Mouse (Mus musculus) forebrain, embryonic 13.5 days (tissue): ENCODE data around the gene Gm20716. TPM values are rescaled to one million over a fixed set of nuclear protein-coding genes. Genes with fewer than 3 reads are reported as not detected.
"Not testable (repeated sequence)": the region's sequence is repeated elsewhere in the genome, so short reads cannot be mapped to it uniquely, and the experiment has no call there.

Source experiments
- ATAC-seq: fragments of 200-750 bp; cut with Nextera tagmentation; 2 replicates; pipeline ENCODE4 v1.8.0; 2017
- H3K27ac ChIP-seq: fragments of 300-500 bp; sonication (generic); 2 replicates; pipeline ENCODE4 v1.5.1; 2015; ENCODE audit warnings: inconsistent platforms, mild to moderate bottlenecking, moderate library complexity
- H3K27me3 ChIP-seq: fragments of 300-500 bp; sonication (generic); 2 replicates; pipeline ENCODE4 v1.6.1; 2015; ENCODE audit warnings: mild to moderate bottlenecking, inconsistent platforms
- H3K36me3 ChIP-seq: fragments of 300-500 bp; sonication (generic); 2 replicates; pipeline ENCODE4 v1.6.1; 2015; ENCODE audit warnings: mild to moderate bottlenecking, inconsistent platforms; ENCODE audit not compliant: poor library complexity, severe bottlenecking
- H3K4me1 ChIP-seq: fragments of 300-500 bp; sonication (generic); 2 replicates; pipeline ENCODE4 v1.6.1; 2015; ENCODE audit warnings: inconsistent platforms
- H3K4me2 ChIP-seq: fragments of 300-500 bp; sonication (generic); 2 replicates; pipeline ENCODE4 v1.6.1; 2015; ENCODE audit warnings: inconsistent platforms, mild to moderate bottlenecking, moderate library complexity
- H3K4me3 ChIP-seq: fragments of 300-500 bp; sonication (generic); 2 replicates; pipeline ENCODE4 v1.5.1; 2015; ENCODE audit warnings: mild to moderate bottlenecking, inconsistent platforms
- H3K9ac ChIP-seq: fragments of 300-500 bp; sonication (generic); 2 replicates; pipeline ENCODE4 v1.6.1; 2015; ENCODE audit warnings: mild to moderate bottlenecking, inconsistent platforms
- H3K9me3 ChIP-seq: fragments of 300-500 bp; sonication (generic); replicated peaks from 2 replicates; pipeline ENCODE4 v1.6.1; 2016; ENCODE audit warnings: inconsistent platforms
- WGBS: fragments of 180-500 bp; shearing (Covaris S2); methylation state at CpG from one replicate; pipeline ENCODE4 v1.1.7; 2015; 5-methylcytosine and 5-hydroxymethylcytosine counted together
- microRNA-seq: library from miRNA; unstranded; fragments of <30 nt; microRNA quantifications from one replicate; pipeline ENCODE4, GENCODE M21; 2016
- polyA plus RNA-seq: library from polyadenylated mRNA; unstranded; fragments of >200 nt; fragmentation: Nextera tagmentation; extraction: Ambion mirVana; gene quantifications from 2 replicates; pipeline ENCODE4 v1.2.1, GENCODE M21; 2015

Gene Gm20716
- polyA plus RNA-seq, 1 experiment from 2014 or later, result 26.9 TPM

GRCm38 (mm10) chr2:168157974-168158373 is 72.2 kb downstream of the Gm20716 start:
- H3K9ac ChIP-seq, H3K36me3 ChIP-seq, H3K27me3 ChIP-seq, H3K9me3 ChIP-seq, H3K4me2 ChIP-seq, ATAC-seq, H3K27ac ChIP-seq, H3K4me3 ChIP-seq: not testable (repeated sequence)
- WGBS, result 67% methylated on average over 10 of the region's 11 CpGs
- peaks cover 47% of the 10 kb centered on the region for H3K4me1 ChIP-seq

GRCm38 (mm10) chr2:168156361-168156760 is 73.8 kb downstream of the Gm20716 start:
- WGBS, result 34% methylated on average over 14 of the region's 14 CpGs
- H3K9ac ChIP-seq, result no peak overlapping the region
- no peaks in the 10 kb centered on the region for H3K9me3 ChIP-seq
- H3K27me3 ChIP-seq, result peaks cover 6% of the 10 kb centered on the region
- peaks cover 38% of the 10 kb centered on the region for H3K4me1 ChIP-seq
- no peaks in the 10 kb centered on the region for H3K36me3 ChIP-seq
- 0 out of 2 replicates have a peak overlapping the region, but pooled peaks have one; percentile 14 for H3K27ac ChIP-seq
- H3K4me2 ChIP-seq, result no peak overlapping the region
- no peak overlapping the region for H3K4me3 ChIP-seq
- no peak for ATAC-seq

GRCm38 (mm10) chr2:168155666-168156065 is 74.5 kb downstream of the Gm20716 start:
- H3K4me2 ChIP-seq, result no peak overlapping the region
- peaks cover 37% of the 10 kb centered on the region for H3K4me1 ChIP-seq
- H3K27ac ChIP-seq, result 0 out of 2 replicates have a peak overlapping the region, but pooled peaks have one; percentile 14
- no peak for ATAC-seq
- H3K4me3 ChIP-seq, result no peak overlapping the region
- H3K9me3 ChIP-seq, result no peaks in the 10 kb centered on the region
- WGBS, result 88% methylated on average over 7 of the region's 7 CpGs
- no peaks in the 10 kb centered on the region for H3K36me3 ChIP-seq
- no peak overlapping the region for H3K9ac ChIP-seq
- peaks cover 6% of the 10 kb centered on the region for H3K27me3 ChIP-seq

GRCm38 (mm10) chr2:168154090-168154881 is 75.9 kb downstream of the Gm20716 start:
- peak overlapping the region; percentile 26 for H3K4me2 ChIP-seq
- 20% methylated on average over 14 of the region's 14 CpGs for WGBS

GRCm38 (mm10) chr2:168149241-168149640 is 80.9 kb downstream of the Gm20716 start:
- Histone ChIP-seq H3K9ac (no peak overlapping the region), H3K27ac (no peak overlapping the region), H3K27me3 (no peaks in the 10 kb centered on the region), H3K36me3 (no peaks in the 10 kb centered on the region), H3K9me3 (no peaks in the 10 kb centered on the region), H3K4me3 (no peak overlapping the region), H3K4me2 (no peak overlapping the region), H3K4me1 (peaks cover 5% of the 10 kb centered on the region)
- no peak for ATAC-seq
- WGBS, result 89% methylated on average over 8 of the region's 8 CpGs

More at GRCm38 (mm10) chr2:168154090-168154881, 75.9 kb downstream of the Gm20716 start:
- Histone ChIP-seq H3K36me3 (no peaks in the 10 kb centered on the region), H3K4me3 (no peak overlapping the region), H3K9ac (0 out of 2 replicates have a peak overlapping the region, but pooled peaks have one; percentile 9), H3K4me1 (peaks cover 33% of the 10 kb centered on the region), H3K27ac (peak overlapping the region; percentile 70), H3K27me3 (no peaks in the 10 kb centered on the region), H3K9me3 (no peaks in the 10 kb centered on the region)
- peak; percentile 90 for ATAC-seq

- no peak overlapping the region for H3K4me3 ChIP-seq
- 76% methylated on average over 22 of the region's 22 CpGs for WGBS
These were observed 82.3 kb downstream of the Gm20716 start for GRCm38 (mm10) chr2:168147722-168148432.

GRCm38 (mm10) chr2:168145437-168145836 is 84.7 kb downstream of the Gm20716 start:
- no peak overlapping the region for H3K4me2 ChIP-seq
- peaks cover 5% of the 10 kb centered on the region; the same call in 1 of the 2 replicates for H3K4me1 ChIP-seq
- 74% methylated on average over 2 of the region's 2 CpGs for WGBS
- no peaks in the 10 kb centered on the region for H3K36me3 ChIP-seq
- no peaks in the 10 kb centered on the region for H3K9me3 ChIP-seq
- no peak overlapping the region for H3K9ac ChIP-seq
- H3K4me3 ChIP-seq, result no peak overlapping the region
- no peak overlapping the region for H3K27ac ChIP-seq
- no peak for ATAC-seq
- H3K27me3 ChIP-seq, result no peaks in the 10 kb centered on the region

More at GRCm38 (mm10) chr2:168147722-168148432, 82.3 kb downstream of the Gm20716 start:
- no peaks in the 10 kb centered on the region for H3K9me3 ChIP-seq
- no peaks in the 10 kb centered on the region for H3K27me3 ChIP-seq
- no peak overlapping the region for H3K4me2 ChIP-seq
- no peaks in the 10 kb centered on the region for H3K36me3 ChIP-seq
- no peak for ATAC-seq
- H3K27ac ChIP-seq, result no peak overlapping the region
- H3K4me1 ChIP-seq, result peaks cover 5% of the 10 kb centered on the region; the same call in 1 of the 2 replicates
- no peak overlapping the region for H3K9ac ChIP-seq

- 28% methylated on average over 5 of the region's 5 CpGs for WGBS
- H3K27ac ChIP-seq, result no peak overlapping the region
- no peak overlapping the region for H3K9ac ChIP-seq
- no peaks in the 10 kb centered on the region for H3K9me3 ChIP-seq
- no peaks in the 10 kb centered on the region for H3K36me3 ChIP-seq
- H3K4me2 ChIP-seq, result no peak overlapping the region
- H3K4me3 ChIP-seq, result no peak overlapping the region
- H3K4me1 ChIP-seq, result peaks cover 5% of the 10 kb centered on the region; the same call in 1 of the 2 replicates
- no peaks in the 10 kb centered on the region for H3K27me3 ChIP-seq
- no peak for ATAC-seq
These were observed 86.4 kb downstream of the Gm20716 start for GRCm38 (mm10) chr2:168143794-168144193.

GRCm38 (mm10) chr2:168137161-168137560 is 93.0 kb downstream of the Gm20716 start:
- H3K9me3 ChIP-seq, result no peaks in the 10 kb centered on the region
- no peaks in the 10 kb centered on the region for H3K4me1 ChIP-seq
- H3K4me2 ChIP-seq, result 0 out of 2 replicates have a peak overlapping the region, but pooled peaks have one; percentile 2
- ATAC-seq, result no peak; the same call in 1 of the 2 replicates
- H3K36me3 ChIP-seq, result no peaks in the 10 kb centered on the region
- H3K9ac ChIP-seq, result no peak overlapping the region
- H3K4me3 ChIP-seq, result no peak overlapping the region
- no peaks in the 10 kb centered on the region for H3K27me3 ChIP-seq
- 79% methylated on average over 15 of the region's 15 CpGs for WGBS
- H3K27ac ChIP-seq, result peak overlapping the region; percentile 49

Small RNA genes within 50 kb of the gene (microRNA-seq; reads per million reads assigned to microRNA genes)
- gene Gm24561, result not detected

Other genes with a start within 250 kb of the Gm20716 start
- gene Ripor3, start 219.7 kb downstream of the Gm20716 start, polyA plus RNA-seq, result 0.19 TPM in 2 replicates
- gene Pard6b, start 149.4 kb downstream of the Gm20716 start, polyA plus RNA-seq, result 7.6 and 7.7 TPM in 2 replicates
- gene Adnp, start 23.3 kb downstream of the Gm20716 start, polyA plus RNA-seq, result 2.5 and 4.0 TPM in 2 replicates
- 66.4 and 77.3 TPM in 2 replicates for gene Dpm1, start 227 bp upstream of the Gm20716 start, polyA plus RNA-seq
- gene Mocs3, start 258 bp upstream of the Gm20716 start, polyA plus RNA-seq, result 5.8 and 7.0 TPM in 2 replicates
- gene Kcng1, start 51.4 kb upstream of the Gm20716 start, polyA plus RNA-seq, result 9.0 and 12.1 TPM in 2 replicates